Mouse (Mus musculus) cortical plate, adult 2 months (tissue): ENCODE measurements around the gene Ptprn2.

Experiments
- CTCF ChIP-seq: fragments of 200-500 bp; IDR thresholded peaks from 2 replicates; pipeline ENCODE4 v1.5.1; 2011; ENCODE audit warnings: mild to moderate bottlenecking, control low read depth, low read length; ENCODE audit not compliant: insufficient read depth; ENCODE audit errors: extremely low read depth
- POLR2A ChIP-seq: fragments of 200-500 bp; IDR thresholded peaks from 2 replicates; pipeline ENCODE4 v1.6.1; 2011; ENCODE audit warnings: mild to moderate bottlenecking, low read length, control low read depth; ENCODE audit not compliant: insufficient read depth; ENCODE audit errors: extremely low read depth

- TF ChIP-seq CTCF, result no peak
- no peak for TF ChIP-seq POLR2A
Measured at GRCm38 (mm10) chr12:116949726-116950125, 464.2 kb downstream of the Ptprn2 start.
